Mouse (Mus musculus) spleen, adult 2 months (tissue): Measurements from ENCODE around the gene Sh3bp5.

Experiments
- CTCF ChIP-seq: fragments of 200-500 bp; IDR thresholded peaks from 2 replicates; pipeline ENCODE4 v1.5.1; 2011; ENCODE audit warnings: mild to moderate bottlenecking, inconsistent platforms; ENCODE audit not compliant: insufficient read depth, insufficient read length, insufficient replicate concordance; ENCODE audit errors: extremely low read depth
- POLR2A ChIP-seq: fragments of 200-500 bp; IDR thresholded peaks from 2 replicates; pipeline ENCODE4 v1.6.1; 2011; ENCODE audit warnings: low read depth, low read length, inconsistent platforms

DNA sequence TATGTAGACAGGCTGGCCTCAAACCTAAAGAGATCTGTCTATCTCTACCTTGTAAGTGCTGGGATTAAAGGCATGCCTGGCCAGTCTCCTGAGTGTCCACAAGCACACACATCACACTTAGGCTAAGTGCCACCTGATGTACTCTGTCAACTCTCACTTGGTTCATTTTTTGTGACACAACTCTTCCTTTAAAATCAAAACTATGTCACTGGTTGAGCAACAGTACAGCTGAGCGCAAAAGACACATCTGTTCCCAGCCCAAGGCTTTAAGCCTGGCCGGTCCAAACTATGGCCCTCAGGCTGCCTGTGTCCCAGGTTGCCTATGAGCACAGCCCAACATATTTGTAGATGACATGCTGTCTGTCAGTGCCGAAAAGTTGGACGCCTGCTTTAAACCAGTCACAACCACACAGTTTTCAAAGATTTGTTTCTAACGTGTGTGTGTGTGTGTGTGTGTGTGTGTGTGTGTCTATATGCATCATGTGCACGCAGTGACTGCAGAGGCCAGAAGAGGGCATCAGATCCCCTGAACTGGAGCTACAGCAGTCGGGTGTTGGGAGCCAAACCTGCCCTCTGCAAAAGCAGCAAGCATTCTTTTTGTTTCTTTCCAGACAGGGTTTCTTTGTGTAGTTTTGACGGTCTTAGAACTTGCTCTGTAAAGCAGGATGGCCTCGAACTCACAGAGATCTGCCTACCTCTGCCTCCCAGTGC is 40.9 kb downstream of the Sh3bp5 start:
- TF ChIP-seq POLR2A (no peak), CTCF (no peak)
